Mouse (Mus musculus): ENCODE measurements around the gene Ctnnd2.

- TF ChIP-seq EP300 (IDR thresholded peaks at IDR 0.05) = no peak
- no peak for TF ChIP-seq CTCF (IDR thresholded peaks at IDR 0.05)
Observed at GRCm38 (mm10) chr15:30550956-30551355, 378.6 kb downstream of the Ctnnd2 start.

All from lung, postnatal 0 days (tissue).